Mouse (Mus musculus) limb, embryonic 14.5 days (tissue): ENCODE data around the gene Akap8. TPM values are rescaled to one million over a fixed set of nuclear protein-coding genes. Genes with fewer than 3 reads are reported as not detected.

Experiments
- ATAC-seq: fragments of 200-750 bp; cut with Nextera tagmentation; 2 replicates; pipeline ENCODE4 v1.8.0; 2017; ENCODE audit warnings: low read depth, moderate number of reproducible peaks, moderate TSS enrichment; ENCODE audit not compliant: low FRiP score
- DNase-seq: peaks from one replicate; pipeline ENCODE4 v3.0.0-alpha.2; 2015; ENCODE audit warnings: low spot score
- H3K27ac ChIP-seq: fragments of 300-500 bp; sonication (generic); replicated peaks from 2 replicates; pipeline ENCODE4 v1.5.1; 2014; ENCODE audit warnings: low read depth, mild to moderate bottlenecking, low read length, moderate library complexity, mixed read lengths
- H3K27me3 ChIP-seq: fragments of 300-500 bp; sonication (generic); 2 replicates; pipeline ENCODE4 v1.6.1; 2014; ENCODE audit warnings: low read length, mixed read lengths; ENCODE audit not compliant: control insufficient read depth, insufficient read depth
- H3K36me3 ChIP-seq: fragments of 300-500 bp; sonication (generic); 2 replicates; pipeline ENCODE4 v1.6.1; 2014; ENCODE audit warnings: mild to moderate bottlenecking, low read length, moderate library complexity, mixed read lengths; ENCODE audit not compliant: control insufficient read depth, insufficient read depth
- H3K4me1 ChIP-seq: fragments of 300-500 bp; sonication (generic); 2 replicates; pipeline ENCODE4 v1.6.1; 2014; ENCODE audit warnings: antibody characterized with exemption, low read length, mixed read lengths; ENCODE audit not compliant: control insufficient read depth, insufficient read depth
- H3K4me2 ChIP-seq: fragments of 300-500 bp; sonication (generic); replicated peaks from 2 replicates; pipeline ENCODE4 v1.6.1; 2014; ENCODE audit warnings: low read depth, mild to moderate bottlenecking, low read length, moderate library complexity; ENCODE audit not compliant: severe bottlenecking
- H3K4me3 ChIP-seq: fragments of 300-500 bp; sonication (generic); replicated peaks from 2 replicates; pipeline ENCODE4 v1.5.1; 2014; ENCODE audit warnings: low read length
- H3K9ac ChIP-seq: fragments of 300-500 bp; sonication (generic); 2 replicates; pipeline ENCODE4 v1.6.1; 2014; ENCODE audit warnings: mild to moderate bottlenecking, low read depth, low read length, moderate library complexity; ENCODE audit not compliant: severe bottlenecking
- H3K9me3 ChIP-seq: fragments of 300-500 bp; sonication (generic); 2 replicates; pipeline ENCODE4 v1.6.1; 2016; ENCODE audit warnings: low read length; ENCODE audit not compliant: control insufficient read depth
- POLR2A ChIP-seq: fragments of 200-500 bp; IDR thresholded peaks from 2 replicates; pipeline ENCODE4 v1.8.0; 2012; ENCODE audit warnings: inconsistent platforms, mild to moderate bottlenecking, moderate library complexity, borderline replicate concordance; ENCODE audit not compliant: insufficient read depth, insufficient read length; ENCODE audit errors: extremely low read depth
- WGBS: fragments of 180-500 bp; shearing (Covaris S2); extraction: QIAGEN DNeasy Blood & Tissue Kit; methylation state at CpG from one replicate; pipeline ENCODE4 v1.1.7; 2014; 5-methylcytosine and 5-hydroxymethylcytosine counted together
- polyA plus RNA-seq, 2 experiments: library from polyadenylated mRNA; depleted of rRNA in 1 of 2; stranded (reverse) in 1 of 2; unstranded in 1 of 2; fragments of >200 nt; fragmentation: Nextera tagmentation in 1 of 2; extraction: Ambion mirVana in 1 of 2; gene quantifications; 2 replicates each; pipeline versions ENCODE4 v1.2.1 to v1.2.3; 2012 to 2014

Akap8 gene
- polyA plus RNA-seq, 2 experiments, result 36.9 to 108 TPM

GRCm38 (mm10) chr17:32307963-32308362 is 13.1 kb downstream of the Akap8 start:
- H3K9ac ChIP-seq, result no peak overlapping the region
- no peaks in the 10 kb centered on the region for H3K4me1 ChIP-seq
- H3K36me3 ChIP-seq, result peaks cover 97% of the 10 kb centered on the region
- no peak overlapping the region for H3K4me3 ChIP-seq
- no peaks in the 10 kb centered on the region for H3K9me3 ChIP-seq
- no peak for ATAC-seq
- no peak overlapping the region for H3K27ac ChIP-seq
- H3K27me3 ChIP-seq, result no peaks in the 10 kb centered on the region
- no peak for DNase-seq
- no peak overlapping the region for H3K4me2 ChIP-seq
- WGBS, result 90% methylated on average over 4 of the region's 4 CpGs
- no peak for TF ChIP-seq POLR2A

- H3K27me3 ChIP-seq, result no peaks in the 10 kb centered on the region
- peaks cover 3% of the 10 kb centered on the region for H3K36me3 ChIP-seq
- ATAC-seq, result no peak
- no peak for TF ChIP-seq POLR2A
- H3K4me1 ChIP-seq, result no peaks in the 10 kb centered on the region
- no peak overlapping the region for H3K9ac ChIP-seq
- H3K4me3 ChIP-seq, result no peak overlapping the region
- 87% methylated on average over 1 of the region's 1 CpGs for WGBS
- H3K4me2 ChIP-seq, result no peak overlapping the region
- DNase-seq, result no peak
- no peaks in the 10 kb centered on the region for H3K9me3 ChIP-seq
- H3K27ac ChIP-seq, result no peak overlapping the region
Measured at GRCm38 (mm10) chr17:32298125-32298524, 22.9 kb downstream of the Akap8 start.

- no peak for TF ChIP-seq POLR2A
- ATAC-seq (no peak), DNase-seq (no peak)
- no peak overlapping the region for H3K9ac ChIP-seq
- no peaks in the 10 kb centered on the region for H3K36me3 ChIP-seq
- H3K4me2 ChIP-seq, result no peak overlapping the region
- H3K27me3 ChIP-seq, result no peaks in the 10 kb centered on the region
- H3K4me1 ChIP-seq, result no peaks in the 10 kb centered on the region
- H3K27ac ChIP-seq, result no peak overlapping the region
- H3K9me3 ChIP-seq, result no peaks in the 10 kb centered on the region
- H3K4me3 ChIP-seq, result no peak overlapping the region
- WGBS, result 81% methylated on average over 2 of the region's 2 CpGs
Measured at GRCm38 (mm10) chr17:32295901-32296300, 25.1 kb downstream of the Akap8 start.

DNA sequence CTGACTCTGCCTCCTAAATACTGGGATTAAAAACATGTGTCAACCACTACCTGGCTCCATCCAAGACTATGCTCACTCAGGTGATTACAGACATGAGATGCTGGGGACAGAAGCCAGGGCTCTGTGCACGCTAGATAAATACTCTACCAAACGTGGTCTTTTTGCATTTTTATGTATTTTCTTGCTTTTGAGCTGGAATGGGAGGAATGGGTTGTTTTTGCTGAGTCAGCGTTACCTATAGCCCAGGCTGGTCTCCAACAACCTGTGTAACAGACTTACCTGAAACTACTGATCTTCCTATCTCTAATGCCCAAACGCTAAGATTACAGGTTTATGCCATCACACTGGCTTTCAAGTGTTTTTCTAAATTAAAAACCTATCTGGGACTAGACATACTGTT is 25.9 kb downstream of the Akap8 start:
- H3K27me3 ChIP-seq, result no peaks in the 10 kb centered on the region
- no peak for TF ChIP-seq POLR2A
- H3K4me1 ChIP-seq, result no peaks in the 10 kb centered on the region
- no peak for DNase-seq
- H3K27ac ChIP-seq, result no peak overlapping the region
- no peak overlapping the region for H3K4me2 ChIP-seq
- no peak overlapping the region for H3K4me3 ChIP-seq
- H3K9me3 ChIP-seq, result no peaks in the 10 kb centered on the region
- 85% methylated on average over 4 of the region's 4 CpGs for WGBS
- no peak for ATAC-seq
- H3K9ac ChIP-seq, result no peak overlapping the region
- H3K36me3 ChIP-seq, result no peaks in the 10 kb centered on the region

- Histone ChIP-seq H3K36me3 (no peaks in the 10 kb centered on the region), H3K27me3 (no peaks in the 10 kb centered on the region), H3K4me3 (peak overlapping the region; percentile 92), H3K9ac (peak overlapping the region; percentile 95), H3K4me2 (peak overlapping the region; percentile 58), H3K27ac (peak overlapping the region; percentile 100), H3K4me1 (peaks cover 21% of the 10 kb centered on the region), H3K9me3 (no peaks in the 10 kb centered on the region)
- 49% methylated on average over 6 of the region's 6 CpGs for WGBS
- DNase-seq (no peak), ATAC-seq (no peak)
- no peak for TF ChIP-seq POLR2A
Measured at GRCm38 (mm10) chr17:32285138-32285670, 35.8 kb downstream of the Akap8 start.
